Mouse (Mus musculus): ENCODE measurements around the gene Acbd6. TPM values are rescaled to one million over a fixed set of nuclear protein-coding genes. Genes with fewer than 3 reads are reported as not detected.

The Acbd6 gene
- polyA plus RNA-seq, 1 experiment from 2014 or later: 92.8 TPM

DNA sequence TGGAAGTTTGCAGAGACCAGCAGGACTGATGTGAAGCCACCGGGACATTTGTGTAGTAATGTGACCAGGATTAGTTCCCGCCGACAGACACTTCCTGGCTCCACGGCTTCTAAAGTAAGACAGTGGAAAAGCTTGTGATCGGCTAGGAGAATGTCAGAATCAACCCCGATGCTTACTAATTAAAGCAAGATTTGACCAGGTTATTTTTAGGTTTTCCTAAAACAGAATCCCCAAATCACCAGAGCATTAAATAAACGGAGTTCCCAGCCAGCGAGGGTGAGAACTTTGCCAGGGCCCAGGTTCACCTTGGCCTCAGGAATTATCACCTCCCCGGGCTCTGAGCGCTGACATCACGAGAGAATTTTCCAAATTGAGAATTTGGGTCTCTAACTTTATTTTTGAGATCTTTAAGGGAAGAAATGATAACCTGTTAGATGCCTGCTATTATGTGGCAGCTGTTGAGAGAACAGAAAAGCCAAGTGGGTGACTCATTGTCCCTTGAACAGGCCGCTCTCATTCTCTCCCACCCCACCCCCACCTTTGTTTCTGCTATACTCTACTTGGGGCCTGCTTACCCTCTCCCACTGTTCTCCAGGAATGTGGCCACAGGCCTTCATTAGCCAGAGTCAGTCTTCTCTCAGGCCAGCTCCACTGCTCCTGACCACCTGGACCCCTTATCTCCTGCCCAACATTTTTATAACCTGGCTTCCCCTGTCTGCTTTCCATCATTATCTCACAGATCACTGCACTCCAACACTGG, 30.7 kb upstream of the Acbd6 start:
- no peak overlapping the region for H3K27ac ChIP-seq (replicated peaks; ENCODE audit: low read depth, low read length)
- H3K36me3 ChIP-seq (ENCODE audit: control insufficient read depth, insufficient read depth, low read length): no peaks in the 10 kb centered on the region
- H3K27me3 ChIP-seq (ENCODE audit: control insufficient read depth, insufficient read depth, low read length): no peaks in the 10 kb centered on the region
- no peak for DNase-seq (ENCODE audit: low spot score)
- H3K4me1 ChIP-seq (ENCODE audit: control insufficient read depth, insufficient read depth, low read length): peaks cover 13% of the 10 kb centered on the region; the same call in 1 of the 2 replicates
- no peak overlapping the region for H3K4me3 ChIP-seq (ENCODE audit: low read depth, low read length)
- H3K9me3 ChIP-seq (ENCODE audit: control insufficient read depth, low read length): no peaks in the 10 kb centered on the region
- 0 out of 2 replicates have a peak, but pooled peaks have one; percentile 49 for ATAC-seq (ENCODE audit: insufficient number of reproducible peaks, low FRiP score, low TSS enrichment, low read depth)
- 17% methylated on average over 12 of the region's 12 CpGs for WGBS
- H3K4me2 ChIP-seq (ENCODE audit: low read depth, severe bottlenecking): no peak overlapping the region
- no peak overlapping the region for H3K9ac ChIP-seq (ENCODE audit: low read length)

GRCm38 (mm10) chr1:155527787-155528158, 30.1 kb upstream of the Acbd6 start:
- no peaks in the 10 kb centered on the region for H3K36me3 ChIP-seq (ENCODE audit: control insufficient read depth, insufficient read depth, low read length)
- no peak overlapping the region for H3K4me3 ChIP-seq (ENCODE audit: low read depth, low read length)
- H3K9me3 ChIP-seq (ENCODE audit: control insufficient read depth, low read length): no peaks in the 10 kb centered on the region
- peaks cover 17% of the 10 kb centered on the region for H3K4me1 ChIP-seq (ENCODE audit: control insufficient read depth, insufficient read depth, low read length)
- H3K27me3 ChIP-seq (ENCODE audit: control insufficient read depth, insufficient read depth, low read length): no peaks in the 10 kb centered on the region
- ATAC-seq (ENCODE audit: insufficient number of reproducible peaks, low FRiP score, low TSS enrichment, low read depth) (no peak), DNase-seq (ENCODE audit: low spot score) (no peak)
- H3K4me2 ChIP-seq (ENCODE audit: low read depth, severe bottlenecking): no peak overlapping the region
- WGBS: 12% methylated on average over 8 of the region's 8 CpGs
- no peak overlapping the region for H3K9ac ChIP-seq (ENCODE audit: low read length)
- H3K27ac ChIP-seq (replicated peaks; ENCODE audit: low read depth, low read length): no peak overlapping the region

DNA sequence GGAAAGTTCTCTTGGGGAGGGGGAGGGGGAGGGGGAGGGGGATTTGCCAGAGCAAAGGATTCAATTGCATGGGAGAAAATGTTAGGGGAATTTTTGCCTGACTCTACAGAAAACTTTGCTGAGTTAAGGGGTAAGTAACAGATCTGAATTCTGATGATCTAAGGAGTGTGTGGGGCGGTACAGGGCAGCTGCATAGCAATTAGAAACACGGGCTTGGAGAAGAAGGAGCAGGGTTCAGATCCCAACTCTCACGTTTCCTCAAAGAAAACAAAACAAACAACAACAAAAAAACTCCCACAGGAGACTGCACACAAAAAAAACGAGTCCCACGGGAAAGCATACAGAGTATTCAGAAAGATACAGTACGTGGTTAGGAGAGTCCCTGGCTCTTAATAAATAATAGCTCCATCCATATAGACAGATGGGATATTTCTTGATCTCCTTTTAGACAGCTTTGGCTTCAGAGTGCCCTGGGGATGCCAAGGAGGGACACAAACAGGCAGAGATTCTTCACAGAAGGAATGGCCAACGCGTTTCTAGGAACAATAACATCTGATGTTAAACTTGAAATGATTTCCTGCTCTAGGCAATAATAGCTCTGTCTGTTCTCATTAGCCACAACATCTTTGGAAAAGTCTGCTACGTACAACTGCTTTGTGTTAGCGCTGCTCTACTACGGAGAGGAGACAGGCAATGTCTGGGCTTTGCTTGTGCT, 29.4 kb upstream of the Acbd6 start:
- H3K27ac ChIP-seq (replicated peaks; ENCODE audit: low read depth, low read length): no peak overlapping the region
- H3K4me1 ChIP-seq (ENCODE audit: control insufficient read depth, insufficient read depth, low read length): peaks cover 23% of the 10 kb centered on the region
- no peaks in the 10 kb centered on the region for H3K27me3 ChIP-seq (ENCODE audit: control insufficient read depth, insufficient read depth, low read length)
- no peaks in the 10 kb centered on the region for H3K36me3 ChIP-seq (ENCODE audit: control insufficient read depth, insufficient read depth, low read length)
- no peak for ATAC-seq (ENCODE audit: insufficient number of reproducible peaks, low FRiP score, low TSS enrichment, low read depth)
- no peak overlapping the region for H3K4me2 ChIP-seq (ENCODE audit: low read depth, severe bottlenecking)
- no peaks in the 10 kb centered on the region for H3K9me3 ChIP-seq (ENCODE audit: control insufficient read depth, low read length)
- no peak overlapping the region for H3K4me3 ChIP-seq (ENCODE audit: low read depth, low read length)
- 26% methylated on average over 11 of the region's 11 CpGs for WGBS
- H3K9ac ChIP-seq (ENCODE audit: low read length): no peak overlapping the region
- DNase-seq (ENCODE audit: low spot score): no peak

GRCm38 (mm10) chr1:155529120-155529963, 28.6 kb upstream of the Acbd6 start:
- ATAC-seq (ENCODE audit: insufficient number of reproducible peaks, low FRiP score, low TSS enrichment, low read depth): no peak
- Histone ChIP-seq H3K27ac (replicated peaks; ENCODE audit: low read depth, low read length) (no peak overlapping the region), H3K9ac (ENCODE audit: low read length) (no peak overlapping the region), H3K4me1 (ENCODE audit: control insufficient read depth, insufficient read depth, low read length) (peaks cover 25% of the 10 kb centered on the region), H3K4me2 (ENCODE audit: low read depth, severe bottlenecking) (no peak overlapping the region), H3K36me3 (ENCODE audit: control insufficient read depth, insufficient read depth, low read length) (no peaks in the 10 kb centered on the region), H3K27me3 (ENCODE audit: control insufficient read depth, insufficient read depth, low read length) (no peaks in the 10 kb centered on the region), H3K4me3 (ENCODE audit: low read depth, low read length) (no peak overlapping the region), H3K9me3 (ENCODE audit: control insufficient read depth, low read length) (no peaks in the 10 kb centered on the region)
- WGBS: 71% methylated on average over 19 of the region's 19 CpGs
- DNase-seq (ENCODE audit: low spot score): peak; percentile 34

- Histone ChIP-seq H3K36me3 (ENCODE audit: control insufficient read depth, insufficient read depth, low read length) (no peaks in the 10 kb centered on the region), H3K27me3 (ENCODE audit: control insufficient read depth, insufficient read depth, low read length) (no peaks in the 10 kb centered on the region), H3K27ac (replicated peaks; ENCODE audit: low read depth, low read length) (no peak overlapping the region), H3K4me1 (ENCODE audit: control insufficient read depth, insufficient read depth, low read length) (peaks cover 25% of the 10 kb centered on the region), H3K4me2 (ENCODE audit: low read depth, severe bottlenecking) (peak overlapping the region; percentile 7; the same call in 1 of the 2 replicates), H3K4me3 (ENCODE audit: low read depth, low read length) (no peak overlapping the region), H3K9me3 (ENCODE audit: control insufficient read depth, low read length) (no peaks in the 10 kb centered on the region), H3K9ac (ENCODE audit: low read length) (no peak overlapping the region)
- peak; percentile 30 for DNase-seq (ENCODE audit: low spot score)
- no peak for ATAC-seq (ENCODE audit: insufficient number of reproducible peaks, low FRiP score, low TSS enrichment, low read depth)
- 49% methylated on average over 21 of the region's 21 CpGs for WGBS
Observed at GRCm38 (mm10) chr1:155530561-155531457, 27.1 kb upstream of the Acbd6 start.

DNA sequence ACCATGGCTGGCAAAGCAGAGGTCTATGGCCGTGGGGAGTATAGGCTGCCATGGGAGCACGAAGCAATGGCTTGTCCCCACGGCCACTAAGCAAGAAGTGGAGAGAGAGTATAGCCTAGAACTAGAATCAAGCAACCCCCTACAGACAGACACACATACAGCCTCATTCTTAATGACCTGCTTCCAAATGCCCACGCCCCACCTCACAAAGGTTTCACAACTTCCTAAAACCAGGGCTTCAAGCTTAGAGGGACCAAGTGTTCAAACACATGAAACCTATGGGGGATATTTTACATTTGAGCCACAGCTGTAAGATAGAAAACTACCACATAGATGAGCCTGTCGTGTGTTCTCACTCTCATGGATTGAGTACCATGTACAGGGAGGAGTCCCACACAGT, 25.5 kb upstream of the Acbd6 start:
- no peak overlapping the region for H3K27ac ChIP-seq (replicated peaks; ENCODE audit: low read depth, low read length)
- ATAC-seq (ENCODE audit: insufficient number of reproducible peaks, low FRiP score, low TSS enrichment, low read depth) (no peak), DNase-seq (ENCODE audit: low spot score) (no peak)
- no peaks in the 10 kb centered on the region for H3K27me3 ChIP-seq (ENCODE audit: control insufficient read depth, insufficient read depth, low read length)
- no peak overlapping the region for H3K4me3 ChIP-seq (ENCODE audit: low read depth, low read length)
- no peaks in the 10 kb centered on the region for H3K36me3 ChIP-seq (ENCODE audit: control insufficient read depth, insufficient read depth, low read length)
- H3K4me2 ChIP-seq (ENCODE audit: low read depth, severe bottlenecking): no peak overlapping the region
- peaks cover 22% of the 10 kb centered on the region for H3K4me1 ChIP-seq (ENCODE audit: control insufficient read depth, insufficient read depth, low read length)
- H3K9ac ChIP-seq (ENCODE audit: low read length): no peak overlapping the region
- H3K9me3 ChIP-seq (ENCODE audit: control insufficient read depth, low read length): no peaks in the 10 kb centered on the region
- 88% methylated on average over 5 of the region's 5 CpGs for WGBS

- Histone ChIP-seq H3K4me3 (ENCODE audit: low read depth, low read length) (no peak overlapping the region), H3K9ac (ENCODE audit: low read length) (no peak overlapping the region), H3K4me1 (ENCODE audit: control insufficient read depth, insufficient read depth, low read length) (peaks cover 16% of the 10 kb centered on the region), H3K36me3 (ENCODE audit: control insufficient read depth, insufficient read depth, low read length) (no peaks in the 10 kb centered on the region), H3K9me3 (ENCODE audit: control insufficient read depth, low read length) (no peaks in the 10 kb centered on the region), H3K27ac (replicated peaks; ENCODE audit: low read depth, low read length) (no peak overlapping the region), H3K27me3 (ENCODE audit: control insufficient read depth, insufficient read depth, low read length) (no peaks in the 10 kb centered on the region), H3K4me2 (ENCODE audit: low read depth, severe bottlenecking) (no peak overlapping the region)
- DNase-seq (ENCODE audit: low spot score) (peak; percentile 43), ATAC-seq (ENCODE audit: insufficient number of reproducible peaks, low FRiP score, low TSS enrichment, low read depth) (no peak)
- 37% methylated on average over 9 of the region's 9 CpGs for WGBS
Observed at GRCm38 (mm10) chr1:155532833-155533688, 24.9 kb upstream of the Acbd6 start.

Data from limb, embryonic 11.5 days (tissue).